Mouse (Mus musculus) natural killer cell, adult 2 months (primary cell): Measurements from ENCODE around the gene Snd1.

Experiments used
- DNase-seq, 2 experiments: peaks; one replicate each; pipeline ENCODE4 v3.0.0; 2022; ENCODE audit warnings: low spot score in 2 of 2

The Snd1 gene

GRCm38 (mm10) chr6:28871725-28872420 is 396.9 kb downstream of the Snd1 start:
- DNase-seq = no peak

GRCm38 (mm10) chr6:28872421-28872795 is 397.5 kb downstream of the Snd1 start:
- DNase-seq = no peak

GRCm38 (mm10) chr6:28874053-28874452 is 399.1 kb downstream of the Snd1 start:
- DNase-seq = no peak

DNA sequence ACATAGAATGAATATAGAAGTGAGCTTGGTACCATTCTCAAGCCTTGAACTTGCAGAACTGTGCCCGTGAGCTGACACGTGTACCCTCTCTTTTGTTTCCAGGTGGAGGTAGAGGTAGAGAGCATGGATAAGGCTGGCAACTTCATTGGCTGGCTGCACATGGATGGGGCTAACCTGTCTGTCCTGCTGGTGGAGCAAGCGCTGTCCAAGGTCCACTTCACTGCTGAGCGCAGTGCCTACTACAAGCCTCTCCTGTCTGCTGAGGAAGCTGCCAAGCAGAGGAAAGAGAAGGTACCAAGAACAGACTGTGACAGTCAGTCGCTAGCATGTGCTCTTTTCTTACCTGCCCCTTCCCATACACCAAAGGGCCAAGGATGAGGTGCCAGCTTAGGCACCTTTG is 399.8 kb downstream of the Snd1 start:
- DNase-seq = no peak

GRCm38 (mm10) chr6:28875333-28875732 is 400.4 kb downstream of the Snd1 start:
- no peak for DNase-seq

DNA sequence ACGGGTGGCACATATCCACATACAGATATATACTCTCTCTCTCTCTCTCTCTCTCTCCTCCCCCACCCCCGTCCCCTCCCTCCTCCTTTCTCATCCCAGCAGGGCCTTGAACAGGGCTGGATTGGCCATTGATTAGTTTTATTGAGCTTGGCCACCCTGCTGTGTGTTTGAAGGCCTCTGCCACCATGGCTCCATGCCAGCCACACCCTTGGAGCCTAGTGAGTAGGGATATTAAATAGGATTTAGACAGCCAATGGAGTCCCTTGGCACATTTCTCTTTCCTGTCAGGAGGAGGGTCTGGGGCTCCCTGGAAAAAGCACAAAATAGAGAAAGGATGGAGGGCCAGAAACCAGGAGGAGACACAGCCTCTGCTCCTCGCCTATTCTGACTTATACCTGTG is 401.6 kb downstream of the Snd1 start:
- no peak for DNase-seq

GRCm38 (mm10) chr6:28877945-28878666 is 403.2 kb downstream of the Snd1 start:
- DNase-seq = peak in 1 of 2 experiments; percentile 3

DNA sequence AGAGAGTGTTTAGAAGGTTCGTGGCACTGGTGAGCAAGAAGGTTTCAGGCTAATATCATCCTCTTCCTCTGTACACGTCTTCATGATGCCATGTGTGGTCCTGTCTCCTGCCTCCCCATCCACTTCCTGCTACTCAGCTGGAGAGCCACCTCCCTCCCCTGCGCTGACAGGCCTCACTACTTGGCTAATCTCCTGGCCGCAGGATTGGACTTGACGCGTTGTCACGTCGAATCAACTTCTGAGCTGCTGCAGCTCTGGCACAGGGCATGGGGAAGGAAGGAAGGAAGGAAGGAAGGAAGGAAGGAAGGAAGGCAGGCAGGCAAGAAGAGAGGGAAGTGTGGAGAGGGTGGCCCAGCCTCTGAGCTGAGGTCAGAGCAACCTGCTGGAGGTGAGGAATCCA is 404.4 kb downstream of the Snd1 start:
- DNase-seq = no peak

GRCm38 (mm10) chr6:28880909-28881308 is 406.0 kb downstream of the Snd1 start:
- no peak for DNase-seq

DNA sequence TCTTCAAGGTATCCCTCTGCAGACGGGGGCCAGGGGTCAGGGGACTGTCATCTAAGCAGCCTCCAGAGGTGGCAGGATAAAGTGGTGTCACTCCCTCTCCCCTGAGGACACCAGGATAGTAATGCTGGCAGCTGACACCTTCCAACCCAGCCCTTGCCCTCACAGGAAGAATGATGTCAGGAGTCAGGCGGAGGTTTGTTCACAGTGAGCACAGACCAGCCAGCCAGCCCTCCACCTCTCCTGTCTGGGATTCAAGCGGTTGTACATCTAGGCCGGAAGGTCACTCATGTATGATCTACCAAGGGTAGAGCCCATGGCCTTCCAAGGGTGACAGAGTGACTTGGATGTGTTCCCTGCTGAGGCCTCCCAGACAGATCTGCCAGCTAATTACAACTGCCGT is 408.6 kb downstream of the Snd1 start:
- DNase-seq = no peak

GRCm38 (mm10) chr6:28886724-28887440 is 411.9 kb downstream of the Snd1 start:
- DNase-seq = no peak

DNA sequence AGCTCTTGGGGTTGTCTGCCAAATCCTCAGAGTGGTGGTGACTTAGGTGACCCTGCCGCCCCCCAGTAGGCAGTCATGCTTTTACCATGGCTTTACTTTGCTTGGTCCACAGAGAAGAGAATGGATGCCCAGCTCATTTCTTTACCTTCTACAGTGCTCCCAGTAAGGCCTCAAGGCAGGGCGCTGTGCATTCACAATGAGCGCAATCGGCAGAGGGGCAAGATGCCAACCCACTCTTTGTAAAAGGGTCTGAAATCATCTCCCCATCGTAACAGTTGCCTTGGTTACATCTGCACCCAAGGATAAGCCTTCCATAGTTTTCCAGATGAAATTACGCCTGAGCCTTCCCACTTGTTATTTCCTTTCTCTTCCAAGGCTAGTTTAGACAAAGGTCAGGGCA is 415.5 kb downstream of the Snd1 start:
- no peak for DNase-seq

- no peak for DNase-seq
Measured at GRCm38 (mm10) chr6:28891480-28891879, 416.5 kb downstream of the Snd1 start.

- no peak for DNase-seq
Measured at GRCm38 (mm10) chr6:28895004-28895515, 420.1 kb downstream of the Snd1 start.

GRCm38 (mm10) chr6:28895726-28896125 is 420.8 kb downstream of the Snd1 start:
- no peak for DNase-seq

- DNase-seq = no peak
Measured at GRCm38 (mm10) chr6:28896762-28897320, 421.9 kb downstream of the Snd1 start.

DNA sequence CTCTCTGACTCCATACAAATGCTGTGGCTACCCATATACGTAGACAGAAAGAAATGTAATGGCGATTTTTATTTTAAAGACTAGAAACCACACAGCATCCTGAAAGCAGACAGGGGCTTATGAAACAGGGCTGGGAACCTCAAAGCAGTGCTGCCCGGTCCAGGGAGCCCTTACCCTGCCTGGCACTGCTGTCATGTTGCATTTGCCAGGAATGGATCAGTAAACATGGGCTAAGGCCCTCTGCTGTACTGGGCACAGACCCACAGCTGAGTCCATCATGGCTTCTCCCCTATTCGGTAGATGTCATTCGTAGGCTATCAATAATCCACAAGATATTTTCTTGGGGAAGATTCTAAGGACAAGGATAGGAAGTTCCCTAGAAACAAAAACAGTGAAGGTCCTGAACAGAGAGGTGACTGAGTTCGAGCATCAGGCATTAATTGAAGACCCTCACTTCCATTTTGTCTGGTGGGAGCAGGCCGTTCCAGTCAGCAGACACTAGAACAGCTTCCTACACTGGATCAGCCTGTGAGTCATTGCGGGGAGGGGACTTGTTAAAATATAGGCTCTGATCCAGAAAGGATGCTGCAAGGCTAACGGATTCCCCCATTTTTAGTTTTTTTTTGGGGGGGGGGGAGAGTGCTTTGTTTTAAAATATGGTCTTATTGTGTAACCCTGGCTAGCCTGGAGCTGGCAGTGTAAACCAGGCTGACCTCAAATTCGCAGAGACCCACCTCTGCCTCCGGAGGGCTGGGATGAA is 422.6 kb downstream of the Snd1 start:
- no peak for DNase-seq

DNA sequence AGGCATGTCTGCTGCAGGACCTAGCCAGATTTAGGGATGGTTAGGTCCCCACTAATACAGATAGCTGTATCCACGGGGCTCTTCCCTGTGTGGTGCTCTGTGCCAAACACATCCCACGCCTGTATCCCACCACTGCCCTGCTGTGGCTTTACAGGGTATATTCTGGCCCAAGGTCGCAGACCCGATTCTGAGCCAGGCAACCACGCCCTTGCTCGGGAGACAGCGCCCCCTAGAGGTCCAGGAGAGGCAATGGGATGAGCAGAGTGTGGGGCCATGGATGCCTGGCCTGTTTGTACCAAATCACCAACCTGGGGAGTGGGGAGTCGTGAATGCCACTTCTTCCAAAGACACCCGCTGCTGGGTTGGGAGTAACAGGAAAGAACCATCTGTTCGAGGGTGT is 423.9 kb downstream of the Snd1 start:
- DNase-seq = peak; percentile 10 to 29

GRCm38 (mm10) chr6:28902573-28902972 is 427.6 kb downstream of the Snd1 start:
- DNase-seq = no peak

DNA sequence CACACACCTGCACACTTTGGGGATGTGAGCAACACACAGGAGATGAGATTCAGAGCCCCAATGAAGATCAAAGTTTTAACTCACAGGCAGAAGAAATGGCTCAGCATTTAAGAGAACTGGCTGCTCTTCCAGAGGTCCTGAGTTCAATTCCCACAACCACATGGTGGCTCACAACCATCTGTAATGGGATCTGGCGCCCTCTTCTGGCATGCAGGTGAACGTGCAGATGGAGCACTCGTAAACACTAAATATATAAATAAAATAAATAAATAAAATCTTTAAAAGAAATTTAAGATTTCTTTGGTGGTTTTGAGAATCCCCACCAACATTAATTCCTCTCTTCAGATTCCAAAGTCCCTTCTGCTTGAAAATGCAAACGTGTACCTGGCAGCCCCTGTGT is 429.5 kb downstream of the Snd1 start:
- DNase-seq = no peak

DNA sequence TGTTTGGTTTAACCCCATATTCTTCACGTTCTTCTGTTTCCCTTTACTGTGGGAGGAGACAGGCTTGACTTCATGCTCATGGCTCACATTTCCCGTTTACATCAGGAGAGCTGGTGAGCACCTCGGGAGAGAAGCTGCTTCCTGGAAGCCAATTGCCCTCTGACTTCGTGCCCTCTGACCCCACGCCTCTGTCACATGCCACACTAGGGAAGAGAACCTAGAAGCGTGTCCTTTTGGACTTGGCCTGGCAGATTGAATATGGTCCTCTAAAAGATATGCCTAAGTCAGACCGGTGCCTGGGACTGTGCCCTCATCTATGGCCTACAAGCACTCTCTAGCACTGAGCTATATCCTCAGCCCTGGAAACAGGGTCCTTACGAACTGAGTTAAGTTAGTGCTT is 430.4 kb downstream of the Snd1 start:
- no peak for DNase-seq

GRCm38 (mm10) chr6:28909866-28910265 is 434.9 kb downstream of the Snd1 start:
- DNase-seq = no peak
